Mouse (Mus musculus): ENCODE results near the gene Olfr810. TPM values are rescaled to one million over a fixed set of nuclear protein-coding genes. Genes with fewer than 3 reads are reported as not detected.

Olfr810 gene
- polyA plus RNA-seq (2021) = not detected

DNA sequence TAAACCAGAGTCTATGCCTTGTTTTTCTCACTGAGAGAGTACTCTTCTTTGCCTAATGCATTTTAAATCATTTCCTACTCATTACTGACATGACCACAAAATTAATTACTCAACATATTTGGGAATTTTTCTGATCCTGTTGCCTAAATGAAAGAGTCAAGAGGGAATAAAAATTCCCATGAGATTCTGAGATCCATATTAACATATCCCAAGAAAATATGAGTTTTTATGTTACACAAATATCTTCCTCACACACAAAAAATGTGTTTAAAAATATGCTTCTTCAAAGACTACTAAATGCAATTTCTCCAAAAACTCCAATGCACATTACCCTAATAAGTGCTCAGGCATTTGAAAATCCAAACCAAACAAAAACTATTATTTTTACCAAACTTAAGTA is at the start of gene Olfr810:
Gene Olfr810, minus strand, starts transcription at position 101 of the 400 bp plus-strand sequence.
- H3K27me3 ChIP-seq = no peaks in the 10 kb centered on the region

DNA sequence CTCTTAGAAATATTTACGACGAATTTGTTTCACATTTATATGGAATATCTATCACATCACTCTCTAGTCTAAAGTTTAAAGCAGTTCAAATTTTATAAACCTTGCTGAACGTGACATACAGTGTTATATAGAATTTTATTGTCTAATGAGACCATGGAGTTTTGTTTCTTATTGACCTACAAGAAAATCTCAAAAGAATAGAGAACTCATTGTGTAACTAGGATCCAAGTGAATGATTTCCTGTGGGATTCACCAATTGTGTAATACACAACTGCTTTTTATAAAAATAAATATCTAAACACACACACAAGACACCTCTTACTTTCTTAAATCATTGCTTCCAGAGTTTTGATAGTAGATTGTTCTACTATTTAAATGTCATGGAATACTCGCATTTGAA is 9.6 kb upstream of the Olfr810 start, which contains the start of gene Olfr811:
Gene Olfr811, minus strand, starts transcription at position 101 of the 400 bp plus-strand sequence.
- in situ Hi-C loops (cut with MboI; ENCODE audit: low pct_unique_long_range_greater_than_20kb) = no loop called here
- TF ChIP-seq CTCF (IDR thresholded peaks at IDR 0.05) = no peak
- ChIA-PET POLR2A (no interaction called here), CTCF (no interaction called here)
- DNase-seq (ENCODE audit: low read depth, low spot score) (no peak), ATAC-seq (no peak)
- no peaks in the 10 kb centered on the region for H3K27me3 ChIP-seq

More for the DNA sequence above, at the start of gene Olfr810:
- DNase-seq (ENCODE audit: low read depth, low spot score) (no peak), ATAC-seq (no peak)
- no peak for TF ChIP-seq CTCF (IDR thresholded peaks at IDR 0.05)
- CTCF ChIA-PET = no interaction called here
- POLR2A ChIA-PET = no interaction called here
- in situ Hi-C loops (cut with MboI; ENCODE audit: low pct_unique_long_range_greater_than_20kb) = no loop called here

DNA sequence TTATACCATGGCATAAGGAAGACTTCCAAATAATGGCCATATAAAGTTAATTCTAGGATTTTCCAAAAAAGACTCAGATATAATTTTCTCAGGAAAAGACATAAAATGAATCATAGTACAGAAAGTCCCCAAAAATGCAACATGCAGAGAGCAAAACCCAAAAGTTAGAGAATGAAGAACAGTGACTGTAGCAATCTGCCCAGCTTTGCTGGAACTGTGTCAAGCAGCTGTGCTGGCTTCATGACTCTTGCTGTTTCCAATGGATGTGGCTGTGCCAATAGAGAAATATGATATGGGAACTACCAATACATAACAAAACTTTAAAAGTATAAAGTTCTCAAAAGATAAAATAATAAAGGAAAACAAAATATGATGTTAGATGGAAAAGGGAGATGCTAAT is 16.6 kb downstream of the Olfr810 start:
- no peak for TF ChIP-seq CTCF (IDR thresholded peaks at IDR 0.05)
- no peaks in the 10 kb centered on the region for H3K27me3 ChIP-seq
- POLR2A ChIA-PET = no interaction called here
- no peak for DNase-seq (ENCODE audit: low read depth, low spot score)
- in situ Hi-C loops (cut with MboI; ENCODE audit: low pct_unique_long_range_greater_than_20kb) = no loop called here
- ATAC-seq = no peak
- CTCF ChIA-PET = interaction anchor here (1.2 kb wide), 1 partner anchor 9 kb away, joined by 3 read pairs; no protein-coding TSS in a partner anchor

GRCm38 (mm10) chr10:129774338-129774737 is 20.4 kb downstream of the Olfr810 start, which contains the start of gene Olfr809:
Gene Olfr809 (plus strand): TSS chr10:129774638.
- no peaks in the 10 kb centered on the region for H3K27me3 ChIP-seq
- DNase-seq (ENCODE audit: low read depth, low spot score) (no peak), ATAC-seq (no peak)
- ChIA-PET CTCF (no interaction called here), POLR2A (no interaction called here)
- no peak for TF ChIP-seq CTCF (IDR thresholded peaks at IDR 0.05)
- in situ Hi-C loops (cut with MboI; ENCODE audit: low pct_unique_long_range_greater_than_20kb) = no loop called here

- no peak for TF ChIP-seq CTCF (IDR thresholded peaks at IDR 0.05)
- H3K27me3 ChIP-seq = no peaks in the 10 kb centered on the region
- no peak for ATAC-seq
- no peak for DNase-seq (ENCODE audit: low read depth, low spot score)
- in situ Hi-C loops (cut with MboI; ENCODE audit: low pct_unique_long_range_greater_than_20kb) = no loop called here
- POLR2A ChIA-PET = no interaction called here
- CTCF ChIA-PET = interaction anchor here (0.7 kb wide), 1 partner anchor 11 kb away, joined by 4 read pairs; no protein-coding TSS in a partner anchor
Observed at GRCm38 (mm10) chr10:129765182-129765581, 29.5 kb downstream of the Olfr810 start, which contains the start of gene Olfr808. Gene Olfr808 (plus strand): TSS chr10:129765482.

- CTCF ChIA-PET = no interaction called here
Observed at GRCm38 (mm10) chr10:129757693-129758092, 37.0 kb downstream of the Olfr810 start, which contains the start of gene Olfr807. Gene Olfr807 (minus strand): TSS chr10:129757793.

GRCm38 (mm10) chr10:129741821-129742220 is 52.9 kb downstream of the Olfr810 start, which contains the start of gene Olfr806:
Gene Olfr806 (minus strand): TSS chr10:129741921.
- TF ChIP-seq CTCF (IDR thresholded peaks at IDR 0.05) = no peak
- H3K27me3 ChIP-seq = peaks cover 3% of the 10 kb centered on the region
- no peak for DNase-seq (ENCODE audit: low read depth, low spot score)
- no peak for ATAC-seq
- CTCF ChIA-PET = interaction anchor here (1.6 kb wide), 1 partner anchor 26 kb away, joined by 4 read pairs; no protein-coding TSS in a partner anchor
- in situ Hi-C loops (cut with MboI; ENCODE audit: low pct_unique_long_range_greater_than_20kb) = no loop called here
- POLR2A ChIA-PET = no interaction called here

More at GRCm38 (mm10) chr10:129757693-129758092, 37.0 kb downstream of the Olfr810 start, which contains the start of gene Olfr807:
- DNase-seq (ENCODE audit: low read depth, low spot score) = no peak
- no peak for ATAC-seq
- in situ Hi-C loops (cut with MboI; ENCODE audit: low pct_unique_long_range_greater_than_20kb) = loop anchor here (10.0 kb wide), 1 partner anchor 67 kb away; no protein-coding TSS in a partner anchor
- POLR2A ChIA-PET = no interaction called here
- TF ChIP-seq CTCF (IDR thresholded peaks at IDR 0.05) = no peak
- H3K27me3 ChIP-seq = peaks cover 3% of the 10 kb centered on the region

Other genes with a start within 250 kb of the Olfr810 start
- not detected for gene Olfr794, start 227.3 kb downstream of the Olfr810 start, polyA plus RNA-seq (2021)
- not detected for gene Olfr796, start 182.3 kb downstream of the Olfr810 start, polyA plus RNA-seq (2021)
- gene Olfr798, start 167.0 kb downstream of the Olfr810 start, polyA plus RNA-seq (2021) = not detected
- not detected for gene Olfr799, start 157.4 kb downstream of the Olfr810 start, polyA plus RNA-seq (2021)
- gene Olfr800, start 137.2 kb downstream of the Olfr810 start, polyA plus RNA-seq (2021) = not detected
- not detected for gene Olfr801, start 121.1 kb downstream of the Olfr810 start, polyA plus RNA-seq (2021)
- not detected for gene Olfr802, start 106.7 kb downstream of the Olfr810 start, polyA plus RNA-seq (2021)
- gene Olfr803, start 100.6 kb downstream of the Olfr810 start, polyA plus RNA-seq (2021) = not detected
- gene Olfr804, start 91.7 kb downstream of the Olfr810 start, polyA plus RNA-seq (2021) = not detected
- not detected for gene Olfr805, start 65.5 kb downstream of the Olfr810 start, polyA plus RNA-seq (2021)
- not detected for gene Olfr806, start 53.0 kb downstream of the Olfr810 start, polyA plus RNA-seq (2021)
- not detected for gene Olfr807, start 37.1 kb downstream of the Olfr810 start, polyA plus RNA-seq (2021)
- not detected for gene Olfr808, start 29.4 kb downstream of the Olfr810 start, polyA plus RNA-seq (2021)
- gene Olfr809, start 20.3 kb downstream of the Olfr810 start, polyA plus RNA-seq (2021) = not detected
- gene Olfr811, start 9.5 kb upstream of the Olfr810 start, polyA plus RNA-seq (2021) = not detected
- not detected for gene Olfr812, start 51.2 kb upstream of the Olfr810 start, polyA plus RNA-seq (2021)
- not detected for gene Olfr813, start 60.5 kb upstream of the Olfr810 start, polyA plus RNA-seq (2021)
- gene Olfr814, start 84.9 kb upstream of the Olfr810 start, polyA plus RNA-seq (2021) = not detected
- not detected for gene Olfr815, start 111.0 kb upstream of the Olfr810 start, polyA plus RNA-seq (2021)
- gene Olfr816, start 120.7 kb upstream of the Olfr810 start, polyA plus RNA-seq (2021) = not detected
- not detected for gene Olfr818, start 154.2 kb upstream of the Olfr810 start, polyA plus RNA-seq (2021)
- not detected for gene Olfr819, start 172.3 kb upstream of the Olfr810 start, polyA plus RNA-seq (2021)
- not detected for gene Olfr247, start 181.2 kb upstream of the Olfr810 start, polyA plus RNA-seq (2021)
- gene Gm10310, start 190.1 kb upstream of the Olfr810 start, polyA plus RNA-seq (2021) = not detected
- not detected for gene Olfr820, start 217.7 kb upstream of the Olfr810 start, polyA plus RNA-seq (2021)
- not detected for gene Olfr821, start 235.4 kb upstream of the Olfr810 start, polyA plus RNA-seq (2021)